Mouse (Mus musculus) activated CD4-positive, CD25-positive, alpha-beta regulatory T cell, adult 9 weeks (primary cell): ENCODE results near the gene Wnk1. TPM values are rescaled to one million over a fixed set of nuclear protein-coding genes. Genes with fewer than 3 reads are reported as not detected.

ENCODE experiments used
- polyA plus RNA-seq: library from polyadenylated mRNA; unstranded; fragments of 100-300 nt; shearing (Covaris generic); gene quantifications from one replicate; pipeline ENCODE4 v1.2.1, GENCODE M21; 2017

The Wnk1 gene
- polyA plus RNA-seq, result 57.3 TPM

GRCm38 (mm10) chr6:120038366-120039255 is at the start of gene Wnk1:
Gene Wnk1, minus strand, starts transcription at chr6:120038672.

GRCm38 (mm10) chr6:119902204-119903080 is 136.0 kb downstream of the Wnk1 start, which contains the start of gene Rad52:
Gene Rad52, plus strand, starts transcription at chr6:119902698.

Other genes starting within 250 kb of the Wnk1 start
- gene Erc1, start 190.5 kb downstream of the Wnk1 start, polyA plus RNA-seq, result 8.2 TPM
- gene Rad52, start 136.0 kb downstream of the Wnk1 start, polyA plus RNA-seq, result 40.2 TPM
- gene Ninj2, start 54.7 kb upstream of the Wnk1 start, polyA plus RNA-seq, result 0.45 TPM